Mouse (Mus musculus): Measurements from ENCODE around the gene Zfp275. TPM values are rescaled to one million over a fixed set of nuclear protein-coding genes. Genes with fewer than 3 reads are reported as not detected.
"Not testable (repeated sequence)": the region's sequence is repeated elsewhere in the genome, so short reads cannot be mapped to it uniquely, and the experiment has no call there.

Zfp275 gene
- total RNA-seq, 2 experiments from 2014 or later, result 18.6 to 21.3 TPM

DNA sequence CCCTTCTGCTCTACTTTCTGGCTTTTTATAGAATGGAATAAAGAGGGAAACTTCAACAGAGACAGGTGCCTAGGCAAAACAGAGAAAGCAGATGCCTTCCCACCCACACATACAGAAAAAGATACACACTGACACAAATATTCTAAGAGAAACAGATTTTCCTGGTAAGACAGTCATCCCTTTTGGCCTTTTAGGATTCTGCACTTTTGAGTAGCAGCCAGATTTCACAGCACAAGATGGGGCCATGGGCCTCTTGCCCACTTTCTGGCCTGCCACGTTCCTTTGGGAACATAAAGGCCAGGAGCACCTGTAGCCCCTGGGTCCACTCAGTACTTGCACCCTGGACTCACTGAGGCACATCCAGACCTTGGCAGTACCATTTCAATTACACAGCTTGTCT, 1.9 kb downstream of the Zfp275 start:
- intact Hi-C loops (cut with DNase I), result no loop called here
- Histone ChIP-seq H3K27ac (no peak overlapping the region), H3K4me3 (no peak overlapping the region)
- no peak for TF ChIP-seq CTCF (IDR thresholded peaks at IDR 0.05)
- no peak for DNase-seq (ENCODE audit: extremely low spot score in 1 of 2, low spot score in 2 of 2)

DNA sequence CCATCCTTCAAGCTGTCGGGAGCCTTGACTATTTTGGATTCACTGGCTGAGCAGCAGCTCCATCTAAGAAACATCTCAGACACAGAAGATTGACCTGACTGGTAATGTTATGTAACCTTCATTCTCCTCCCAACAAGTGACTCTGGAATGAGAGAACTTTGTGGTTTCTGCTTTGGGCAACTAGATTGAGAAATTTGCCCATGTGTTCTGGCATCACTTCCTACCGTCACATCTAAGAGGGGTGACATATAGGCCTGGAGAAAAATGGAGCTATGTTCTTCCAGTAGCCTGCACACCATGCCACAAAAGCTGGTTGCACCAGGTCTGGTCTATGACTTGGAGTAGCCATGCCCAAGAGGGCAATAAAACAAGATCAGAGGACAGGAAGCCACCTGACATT, 13.7 kb downstream of the Zfp275 start:
- intact Hi-C loops (cut with DNase I), result no loop called here
- Histone ChIP-seq H3K4me3 (no peak overlapping the region), H3K27ac (no peak overlapping the region)
- no peak for TF ChIP-seq CTCF (IDR thresholded peaks at IDR 0.05)
- DNase-seq (ENCODE audit: extremely low spot score in 1 of 2, low spot score in 2 of 2), result no peak

DNA sequence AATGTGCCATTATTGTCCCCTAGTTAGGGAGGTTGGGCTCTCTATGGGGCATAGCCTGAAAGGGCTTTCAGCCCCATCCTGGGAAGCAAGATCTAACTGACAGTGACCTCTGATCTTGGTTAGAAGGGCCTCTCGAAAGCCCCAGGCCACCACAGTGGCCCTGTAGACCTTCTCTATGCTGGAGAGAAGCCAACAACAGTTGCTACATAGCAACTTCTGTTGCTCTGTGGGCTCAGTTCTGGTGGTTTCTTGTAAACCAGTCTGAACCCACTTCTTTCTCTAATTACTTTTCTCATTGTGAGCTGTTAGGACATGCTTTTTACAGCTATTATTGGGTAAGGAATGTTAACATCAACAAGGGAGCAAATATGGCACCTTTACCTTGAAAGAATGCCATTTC, 14.3 kb downstream of the Zfp275 start:
- no peak for TF ChIP-seq CTCF (IDR thresholded peaks at IDR 0.05)
- no peak for DNase-seq (ENCODE audit: extremely low spot score in 1 of 2, low spot score in 2 of 2)
- Histone ChIP-seq H3K4me3 (no peak overlapping the region), H3K27ac (no peak overlapping the region)
- intact Hi-C loops (cut with DNase I), result no loop called here

DNA sequence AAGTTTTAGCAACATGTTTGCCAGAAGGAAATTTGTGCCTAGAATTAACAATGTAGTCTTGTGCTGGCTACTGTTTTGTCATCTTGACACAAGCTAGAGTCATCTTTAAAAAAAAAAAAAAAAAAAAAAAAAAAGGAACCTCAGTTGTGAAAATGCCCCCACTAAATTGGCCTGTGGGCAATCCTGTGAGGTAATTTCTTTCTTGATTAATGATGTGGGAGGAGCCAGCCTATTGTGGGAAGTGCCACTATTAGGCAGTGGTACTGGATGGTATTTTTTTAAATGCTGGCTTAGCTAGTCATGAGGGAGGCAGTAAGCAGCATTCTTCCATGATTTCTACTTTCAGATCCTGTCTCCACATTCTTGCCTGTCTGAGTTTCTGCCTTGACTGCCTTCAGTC, 20.9 kb downstream of the Zfp275 start:
- TF ChIP-seq CTCF (IDR thresholded peaks at IDR 0.05), result no peak
- no peak for DNase-seq (ENCODE audit: extremely low spot score in 1 of 2, low spot score in 2 of 2)
- Histone ChIP-seq H3K4me3 (no peak overlapping the region), H3K27ac (no peak overlapping the region)
- intact Hi-C loops (cut with DNase I), result no loop called here

DNA sequence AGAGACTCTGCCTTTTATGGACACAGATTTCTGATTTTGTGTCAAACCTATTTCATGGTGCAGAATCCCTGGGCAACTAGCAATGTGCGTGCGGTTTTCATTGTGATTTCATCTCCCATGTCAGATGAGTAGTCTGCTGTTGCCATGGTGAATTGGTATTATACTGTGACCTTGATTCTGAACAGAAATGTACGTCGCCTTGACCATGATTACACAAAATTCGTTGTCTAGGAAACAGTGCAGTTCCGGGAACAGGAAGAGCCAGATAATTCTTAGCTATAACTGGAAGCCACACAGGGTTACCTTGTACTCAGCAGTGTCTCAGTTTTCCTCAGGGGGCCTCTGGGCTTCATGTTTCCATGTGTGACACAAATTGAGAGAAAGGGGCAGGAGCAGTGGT, 42.0 kb downstream of the Zfp275 start:
- intact Hi-C loops (cut with DNase I), result no loop called here
- peak in 1 of 2 experiments; percentile 8 for DNase-seq (ENCODE audit: extremely low spot score in 1 of 2, low spot score in 2 of 2)
- Histone ChIP-seq H3K27ac (no peak overlapping the region), H3K4me3 (no peak overlapping the region)
- TF ChIP-seq CTCF (IDR thresholded peaks at IDR 0.05), result no peak

DNA sequence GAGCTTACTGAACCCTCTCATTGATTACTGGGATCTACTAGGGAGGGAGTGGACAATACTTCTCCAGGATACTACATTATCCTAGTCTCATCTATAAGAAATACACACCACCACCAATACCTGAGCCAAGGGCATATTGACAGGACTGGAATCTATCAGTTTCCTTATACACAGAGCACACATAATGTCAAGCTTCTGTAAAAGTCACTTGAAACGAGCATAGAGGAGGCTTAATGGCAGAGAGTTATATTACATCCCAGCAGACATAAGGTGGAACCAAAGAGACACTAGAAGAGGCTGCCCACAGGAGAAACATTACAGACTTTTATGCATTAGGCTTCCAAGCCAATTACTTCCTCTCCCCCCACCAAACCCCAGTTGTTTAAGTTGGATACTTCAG, 42.5 kb downstream of the Zfp275 start:
- Histone ChIP-seq H3K27ac (no peak overlapping the region), H3K4me3 (no peak overlapping the region)
- intact Hi-C loops (cut with DNase I), result no loop called here
- no peak for TF ChIP-seq CTCF (IDR thresholded peaks at IDR 0.05)
- no peak for DNase-seq (ENCODE audit: extremely low spot score in 1 of 2, low spot score in 2 of 2)

DNA sequence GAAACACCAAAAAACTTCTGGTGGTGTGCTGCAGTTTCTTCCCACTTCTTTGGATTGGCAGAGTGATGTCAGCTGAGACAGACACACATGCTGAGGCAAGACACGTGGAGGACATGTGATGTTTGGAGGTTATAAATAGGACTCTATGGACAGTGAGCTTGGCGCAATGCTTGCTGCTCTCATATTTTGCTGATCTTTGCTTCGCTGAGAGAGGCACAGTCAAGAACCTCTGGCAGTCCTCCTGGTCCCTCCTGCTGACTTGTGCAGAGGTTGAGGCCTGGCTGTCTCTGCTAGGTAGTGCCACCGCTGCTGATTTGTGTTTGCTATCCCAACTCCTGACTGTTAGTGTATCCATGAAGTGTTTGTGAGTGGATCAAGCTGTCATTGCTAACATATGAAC, 49.1 kb downstream of the Zfp275 start:
- no peak for TF ChIP-seq CTCF (IDR thresholded peaks at IDR 0.05)
- no peak overlapping the region for H3K27ac ChIP-seq
- H3K4me3 ChIP-seq, result no peak overlapping the region
- no peak for DNase-seq (ENCODE audit: extremely low spot score in 1 of 2, low spot score in 2 of 2)
- intact Hi-C loops (cut with DNase I), result no loop called here

DNA sequence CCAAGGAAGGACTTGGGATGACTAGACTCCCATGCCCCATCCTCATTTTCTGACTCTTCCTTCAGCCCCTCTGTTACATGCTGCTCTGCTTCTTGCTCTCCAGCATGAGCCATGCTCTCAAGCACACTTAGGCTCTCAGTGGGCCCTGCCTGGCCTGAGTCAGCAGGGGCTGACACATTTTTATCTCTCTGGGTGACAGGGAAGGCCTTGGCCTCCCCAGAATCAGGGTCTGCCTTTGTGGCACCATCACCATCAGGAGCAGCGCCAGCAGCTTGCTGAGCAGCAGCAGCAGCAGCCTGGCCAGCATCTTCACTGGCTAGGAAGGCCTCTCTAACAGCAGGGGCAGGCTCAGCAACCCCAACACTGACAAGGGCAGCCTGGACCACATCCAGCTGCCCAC, 54.0 kb downstream of the Zfp275 start:
- no peak for TF ChIP-seq CTCF (IDR thresholded peaks at IDR 0.05)
- intact Hi-C loops (cut with DNase I), result no loop called here
- H3K4me3 ChIP-seq, result no peak overlapping the region
- no peak overlapping the region for H3K27ac ChIP-seq
- DNase-seq (ENCODE audit: extremely low spot score in 1 of 2, low spot score in 2 of 2), result no peak

DNA sequence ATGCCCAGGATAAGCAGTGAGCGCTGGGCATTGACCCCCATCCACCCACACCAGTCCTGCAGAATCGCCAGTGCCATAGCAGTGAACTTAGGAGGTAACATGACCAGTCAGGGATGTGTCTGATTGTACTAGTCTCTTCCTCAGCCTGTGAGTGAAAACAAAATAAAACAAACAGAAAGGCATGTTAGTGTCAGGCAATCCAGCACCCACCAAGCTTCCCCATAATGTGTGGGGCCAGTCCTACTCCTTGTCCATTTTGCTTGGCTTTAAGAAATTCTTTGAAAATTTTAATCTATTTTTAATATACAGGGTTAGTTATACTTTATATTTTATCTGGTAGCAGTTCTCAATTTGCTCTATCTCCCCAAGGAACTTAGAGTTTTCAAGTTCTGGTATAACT, 56.2 kb downstream of the Zfp275 start, which contains the start of gene Gm18336:
Gene Gm18336 (minus strand): TSS at position 101 of the 400 bp plus-strand sequence.
- H3K27ac ChIP-seq; intact Hi-C loops (cut with DNase I); H3K4me3 ChIP-seq; DNase-seq (ENCODE audit: extremely low spot score in 1 of 2, low spot score in 2 of 2): not testable (repeated sequence)

DNA sequence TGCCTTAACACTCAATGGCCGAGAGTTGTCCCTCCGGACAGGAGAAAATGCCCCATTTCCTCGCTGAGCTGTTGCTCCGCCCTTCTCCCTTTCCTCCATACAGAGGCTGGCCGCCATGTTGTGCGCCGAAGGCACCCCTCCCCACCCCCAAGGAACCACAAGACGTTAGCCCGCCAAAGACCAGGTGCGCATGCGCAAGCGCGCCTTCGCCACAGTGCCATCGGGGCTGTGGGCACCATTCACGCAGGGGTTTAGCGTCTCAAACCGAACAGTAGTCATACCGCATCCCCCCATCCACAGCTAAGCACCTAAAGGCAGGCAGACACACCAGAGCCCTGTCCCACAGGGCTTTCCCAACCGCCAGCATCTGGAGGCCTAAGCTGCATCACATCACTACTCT, 58.5 kb downstream of the Zfp275 start:
- Histone ChIP-seq H3K27ac (no peak overlapping the region), H3K4me3 (no peak overlapping the region)
- DNase-seq (ENCODE audit: extremely low spot score in 1 of 2, low spot score in 2 of 2), result no peak
- no peak for TF ChIP-seq CTCF (IDR thresholded peaks at IDR 0.05)
- intact Hi-C loops (cut with DNase I), result no loop called here

DNA sequence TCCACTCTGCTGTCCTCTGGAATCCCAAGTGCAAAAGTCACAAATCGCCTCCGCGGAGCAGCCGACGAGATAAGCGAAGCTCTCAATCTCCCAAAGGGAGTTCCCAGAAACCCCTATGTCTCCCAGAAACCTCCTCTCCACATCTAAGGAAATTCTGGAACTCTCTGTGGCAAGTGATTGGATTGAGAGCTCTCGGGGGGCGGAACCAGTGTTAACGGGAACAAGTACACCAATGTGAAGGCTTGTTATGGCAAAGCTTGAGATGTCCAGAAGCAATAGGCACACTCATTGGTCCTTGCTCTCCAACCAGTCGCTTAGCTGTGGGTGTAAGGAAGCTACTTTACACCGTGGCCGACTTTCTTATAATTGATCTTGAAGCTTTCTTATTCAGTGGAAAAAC, 59.2 kb downstream of the Zfp275 start:
- no peak overlapping the region for H3K27ac ChIP-seq
- H3K4me3 ChIP-seq, result no peak overlapping the region
- DNase-seq (ENCODE audit: extremely low spot score in 1 of 2, low spot score in 2 of 2), result no peak
- no peak for TF ChIP-seq CTCF (IDR thresholded peaks at IDR 0.05)
- intact Hi-C loops (cut with DNase I), result no loop called here

Other genes starting within 250 kb of the Zfp275 start
- gene Xlr3a, start 245.5 kb upstream of the Zfp275 start, total RNA-seq (2021), result 1 to 10 TPM; 1.4 to 3.3 TPM
- gene Gm14685, start 225.6 kb upstream of the Zfp275 start, total RNA-seq (2021), result 1 to 10 TPM in 1 of 2 experiments, under 1 TPM in 1; 0.93 to 2.7 TPM
- gene Xlr5b, start 193.8 kb upstream of the Zfp275 start, total RNA-seq (2021), result not detected
- under 1 TPM in 1 of 2 experiments, not detected in 1; 0.63 TPM for gene DXBay18, start 193.2 kb upstream of the Zfp275 start, total RNA-seq (2021)
- gene Spin2d, start 165.6 kb upstream of the Zfp275 start, total RNA-seq (2021), result not detected
- gene Xlr3b, start 150.4 kb upstream of the Zfp275 start, total RNA-seq (2021), result 1 to 10 TPM in 1 of 2 experiments, under 1 TPM in 1; 0.26 to 8.9 TPM
- 1 to 10 TPM in 1 of 2 experiments, not detected in 1; 2.0 TPM for gene Xlr4b, start 128.3 kb upstream of the Zfp275 start, total RNA-seq (2021)
- gene F8a, start 114.3 kb upstream of the Zfp275 start, total RNA-seq (2021), result 10 to 100 TPM; 16.3 to 18.6 TPM
- not detected for gene Xlr4c, start 99.5 kb upstream of the Zfp275 start, total RNA-seq (2021)
- gene Xlr3c, start 77.2 kb upstream of the Zfp275 start, total RNA-seq (2021), result not detected
- not detected for gene Xlr5a, start 49.6 kb upstream of the Zfp275 start, total RNA-seq (2021)
- not detected for gene Xlr5c, start 49.6 kb upstream of the Zfp275 start, total RNA-seq (2021)
- not detected for gene Gm45015, start 5.8 kb upstream of the Zfp275 start, total RNA-seq (2021)
- gene Gm18336, start 56.1 kb downstream of the Zfp275 start, total RNA-seq (2021), result under 1 TPM in 1 of 2 experiments, not detected in 1; 0.20 TPM
- gene Zfp92, start 68.5 kb downstream of the Zfp275 start, total RNA-seq (2021), result 1 to 10 TPM; 1.9 to 2.1 TPM
- gene Trex2, start 92.7 kb downstream of the Zfp275 start, total RNA-seq (2021), result not detected
- gene Haus7, start 116.4 kb downstream of the Zfp275 start, total RNA-seq (2021), result 1 to 10 TPM; 7.9 to 9.2 TPM
- 10 to 100 TPM; 15.5 to 17.6 TPM for gene Bgn, start 141.0 kb downstream of the Zfp275 start, total RNA-seq (2021)
- 100 to 1,000 TPM in 1 of 2 experiments, 10 to 100 TPM in 1; 99.8 to 105 TPM for gene Atp2b3, start 160.5 kb downstream of the Zfp275 start, total RNA-seq (2021)